Mouse (Mus musculus): Measurements from ENCODE around the gene Asb14. TPM values are rescaled to one million over a fixed set of nuclear protein-coding genes. Genes with fewer than 3 reads are reported as not detected.
"Not testable (repeated sequence)": the region's sequence is repeated elsewhere in the genome, so short reads cannot be mapped to it uniquely, and the experiment has no call there.

Asb14 gene
- polyA plus RNA-seq, 1 experiment from 2014 or later: not detected

GRCm38 (mm10) chr14:26913681-26914268 lies 19.4 kb downstream of the Asb14 start:
- ATAC-seq (replicated peaks; ENCODE audit: low FRiP score) (no peak), DNase-seq (ENCODE audit: low spot score) (no peak)
- H3K27me3 ChIP-seq (ENCODE audit: control insufficient read depth, insufficient read depth, low read length): no peaks in the 10 kb centered on the region
- WGBS: 63% methylated on average over 9 of the region's 9 CpGs
- no peak overlapping the region for H3K9ac ChIP-seq (ENCODE audit: low read length)
- H3K36me3 ChIP-seq (ENCODE audit: control insufficient read depth, insufficient read depth, low read length): no peaks in the 10 kb centered on the region; the same call in 1 of the 2 replicates
- no peaks in the 10 kb centered on the region for H3K4me1 ChIP-seq (replicated peaks; ENCODE audit: control insufficient read depth, insufficient read depth, low read length)
- no peak overlapping the region for H3K27ac ChIP-seq (ENCODE audit: low read depth, low read length)
- no peak overlapping the region for H3K4me2 ChIP-seq (ENCODE audit: low read depth, low read length, severe bottlenecking)
- no peaks in the 10 kb centered on the region for H3K9me3 ChIP-seq (ENCODE audit: control insufficient read depth, low read length)
- no peak overlapping the region for H3K4me3 ChIP-seq (ENCODE audit: low read depth, low read length)

- H3K4me1 ChIP-seq (replicated peaks; ENCODE audit: control insufficient read depth, insufficient read depth, low read length): no peaks in the 10 kb centered on the region
- H3K4me2 ChIP-seq (ENCODE audit: low read depth, low read length, severe bottlenecking): no peak overlapping the region
- DNase-seq (ENCODE audit: low spot score) (no peak), ATAC-seq (replicated peaks; ENCODE audit: low FRiP score) (no peak)
- WGBS: 92% methylated on average over 3 of the region's 3 CpGs
- no peak overlapping the region for H3K9ac ChIP-seq (ENCODE audit: low read length)
- no peaks in the 10 kb centered on the region for H3K9me3 ChIP-seq (ENCODE audit: control insufficient read depth, low read length)
- no peak overlapping the region for H3K4me3 ChIP-seq (ENCODE audit: low read depth, low read length)
- H3K36me3 ChIP-seq (ENCODE audit: control insufficient read depth, insufficient read depth, low read length): peaks cover 3% of the 10 kb centered on the region; the same call in 1 of the 2 replicates
- H3K27ac ChIP-seq (ENCODE audit: low read depth, low read length): no peak overlapping the region
- H3K27me3 ChIP-seq (ENCODE audit: control insufficient read depth, insufficient read depth, low read length): no peaks in the 10 kb centered on the region
Observed at GRCm38 (mm10) chr14:26919310-26919709, 25.0 kb downstream of the Asb14 start.

GRCm38 (mm10) chr14:26923702-26924421 lies 29.5 kb downstream of the Asb14 start:
- Histone ChIP-seq H3K9ac (ENCODE audit: low read length) (no peak overlapping the region), H3K4me2 (ENCODE audit: low read depth, low read length, severe bottlenecking) (no peak overlapping the region), H3K27ac (ENCODE audit: low read depth, low read length) (no peak overlapping the region), H3K27me3 (ENCODE audit: control insufficient read depth, insufficient read depth, low read length) (no peaks in the 10 kb centered on the region), H3K4me3 (ENCODE audit: low read depth, low read length) (no peak overlapping the region), H3K9me3 (ENCODE audit: control insufficient read depth, low read length) (no peaks in the 10 kb centered on the region), H3K4me1 (replicated peaks; ENCODE audit: control insufficient read depth, insufficient read depth, low read length) (no peaks in the 10 kb centered on the region), H3K36me3 (ENCODE audit: control insufficient read depth, insufficient read depth, low read length) (peaks cover 6% of the 10 kb centered on the region; the same call in 1 of the 2 replicates)
- WGBS: 89% methylated on average over 5 of the region's 5 CpGs
- ATAC-seq (replicated peaks; ENCODE audit: low FRiP score) (no peak), DNase-seq (ENCODE audit: low spot score) (no peak)

GRCm38 (mm10) chr14:26934891-26935290 lies 40.5 kb downstream of the Asb14 start:
- DNase-seq (ENCODE audit: low spot score) (no peak), ATAC-seq (replicated peaks; ENCODE audit: low FRiP score) (no peak)
- no peak overlapping the region for H3K4me2 ChIP-seq (ENCODE audit: low read depth, low read length, severe bottlenecking)
- no peaks in the 10 kb centered on the region for H3K36me3 ChIP-seq (ENCODE audit: control insufficient read depth, insufficient read depth, low read length)
- no peak overlapping the region for H3K27ac ChIP-seq (ENCODE audit: low read depth, low read length)
- WGBS: 92% methylated on average over 3 of the region's 3 CpGs
- H3K9me3 ChIP-seq (ENCODE audit: control insufficient read depth, low read length): no peaks in the 10 kb centered on the region
- H3K27me3 ChIP-seq (ENCODE audit: control insufficient read depth, insufficient read depth, low read length): no peaks in the 10 kb centered on the region
- no peak overlapping the region for H3K9ac ChIP-seq (ENCODE audit: low read length)
- no peaks in the 10 kb centered on the region for H3K4me1 ChIP-seq (replicated peaks; ENCODE audit: control insufficient read depth, insufficient read depth, low read length)
- no peak overlapping the region for H3K4me3 ChIP-seq (ENCODE audit: low read depth, low read length)

- ATAC-seq (replicated peaks; ENCODE audit: low FRiP score) (no peak), DNase-seq (ENCODE audit: low spot score) (no peak)
- Histone ChIP-seq H3K9me3 (ENCODE audit: control insufficient read depth, low read length) (no peaks in the 10 kb centered on the region), H3K27ac (ENCODE audit: low read depth, low read length) (no peak overlapping the region), H3K4me1 (replicated peaks; ENCODE audit: control insufficient read depth, insufficient read depth, low read length) (no peaks in the 10 kb centered on the region), H3K27me3 (ENCODE audit: control insufficient read depth, insufficient read depth, low read length) (no peaks in the 10 kb centered on the region), H3K9ac (ENCODE audit: low read length) (no peak overlapping the region), H3K4me3 (ENCODE audit: low read depth, low read length) (no peak overlapping the region), H3K36me3 (ENCODE audit: control insufficient read depth, insufficient read depth, low read length) (no peaks in the 10 kb centered on the region; the same call in 1 of the 2 replicates), H3K4me2 (ENCODE audit: low read depth, low read length, severe bottlenecking) (no peak overlapping the region)
- WGBS: 97% methylated on average over 4 of the region's 4 CpGs
Observed at GRCm38 (mm10) chr14:26935558-26935957, 41.2 kb downstream of the Asb14 start.

- not testable (repeated sequence) for H3K9me3 ChIP-seq (ENCODE audit: control insufficient read depth, low read length); H3K27me3 ChIP-seq (ENCODE audit: control insufficient read depth, insufficient read depth, low read length); H3K4me2 ChIP-seq (ENCODE audit: low read depth, low read length, severe bottlenecking); H3K27ac ChIP-seq (ENCODE audit: low read depth, low read length); DNase-seq (ENCODE audit: low spot score); H3K4me1 ChIP-seq (replicated peaks; ENCODE audit: control insufficient read depth, insufficient read depth, low read length); H3K9ac ChIP-seq (ENCODE audit: low read length); ATAC-seq (replicated peaks; ENCODE audit: low FRiP score); H3K4me3 ChIP-seq (ENCODE audit: low read depth, low read length); H3K36me3 ChIP-seq (ENCODE audit: control insufficient read depth, insufficient read depth, low read length)
- WGBS: 78% methylated on average over 2 of the region's 2 CpGs
Observed at GRCm38 (mm10) chr14:26956139-26956538, 61.8 kb downstream of the Asb14 start.

- no peak for DNase-seq (ENCODE audit: low spot score)
- Histone ChIP-seq H3K4me3 (ENCODE audit: low read depth, low read length) (no peak overlapping the region), H3K4me2 (ENCODE audit: low read depth, low read length, severe bottlenecking) (no peak overlapping the region), H3K27ac (ENCODE audit: low read depth, low read length) (no peak overlapping the region), H3K9me3 (ENCODE audit: control insufficient read depth, low read length) (no peaks in the 10 kb centered on the region), H3K27me3 (ENCODE audit: control insufficient read depth, insufficient read depth, low read length) (no peaks in the 10 kb centered on the region), H3K36me3 (ENCODE audit: control insufficient read depth, insufficient read depth, low read length) (no peaks in the 10 kb centered on the region; the same call in 1 of the 2 replicates), H3K9ac (ENCODE audit: low read length) (no peak overlapping the region), H3K4me1 (replicated peaks; ENCODE audit: control insufficient read depth, insufficient read depth, low read length) (no peaks in the 10 kb centered on the region)
- no peak for ATAC-seq (replicated peaks; ENCODE audit: low FRiP score)
- WGBS: 86% methylated on average over 1 of the region's 1 CpGs
Observed at GRCm38 (mm10) chr14:26960518-26960917, 66.2 kb downstream of the Asb14 start.

Data from forebrain, embryonic 11.5 days (tissue).